ENCODE assay signal across 21 mouse cellular contexts in genomic region chr4:102930679-102931078, GRCm38 (mm10). TPM values are rescaled to one million over a fixed set of nuclear protein-coding genes. Genes with fewer than 3 reads are reported as not detected.
DNase-seq lines count a peak whose midpoint lies in the region; ATAC-seq and TF ChIP-seq lines count a peak whose summit lies in the region.
"Had no signal": no experiment of that assay in that cellular context is flagged by ENCODE, and none has a peak within 500 bp of the region (broad histone marks: within the 10 kb centered on the region; RNA-seq: fewer than 3 reads in every experiment).

No protein-coding gene starts in this region.

- H3K4me1 ChIP-seq in bone marrow macrophage, adult 2 months (ENCODE audit: control insufficient read depth, insufficient read depth, low read length) = peaks cover 5% of the 10 kb centered on the region
- H3K4me1 ChIP-seq in liver, embryonic 12.5 days = no peaks in the 10 kb centered on the region
- H3K4me1 ChIP-seq: midbrain, embryonic 15.5 days; neural tube, embryonic 13.5 days had no signal

- H3K4me3 ChIP-seq in bone marrow macrophage, adult 2 months (ENCODE audit: insufficient read depth, low read length) = peak overlapping the region; percentile 22; the same call in 1 of the 2 replicates
- no peak overlapping the region for H3K4me3 ChIP-seq in liver, embryonic 12.5 days
- H3K4me3 ChIP-seq: left cerebral cortex, adult 2 months; midbrain, embryonic 15.5 days; neural tube, embryonic 13.5 days had no signal

- no peak for ATAC-seq in liver, embryonic 12.5 days
- no peak for ATAC-seq in activated CD4-positive, CD25-positive, alpha-beta regulatory T cell, adult 4 months
- ATAC-seq: intestine, postnatal 0 days; midbrain, embryonic 15.5 days had no signal

- no peaks in the 10 kb centered on the region for H3K27me3 ChIP-seq in liver, embryonic 12.5 days (replicated peaks)
- H3K27me3 ChIP-seq: midbrain, embryonic 15.5 days; neural tube, embryonic 13.5 days had no signal

- TF ChIP-seq POLR2A in bone marrow macrophage, adult 2 months (IDR thresholded peaks at IDR 0.05; ENCODE audit: borderline replicate concordance, low read depth, low read length) = no peak

- intact Hi-C loops in heart, postnatal 25 days (cut with DNase I) = no loop called here

- H3K4me2 ChIP-seq in liver, embryonic 12.5 days = 0 out of 2 replicates have a peak overlapping the region, but pooled peaks have one; percentile 15
- H3K4me2 ChIP-seq: midbrain, embryonic 15.5 days; neural tube, embryonic 13.5 days had no signal

- 37% methylated on average over 7 of the region's 7 CpGs for WGBS in liver, embryonic 12.5 days (ENCODE audit: insufficient replicate concordance)

- peak overlapping the region; percentile 71 for H3K27ac ChIP-seq in bone marrow macrophage, adult 2 months (ENCODE audit: insufficient read depth, low read depth, low read length)
- 0 out of 2 replicates have a peak overlapping the region, but pooled peaks have one; percentile 26 for H3K27ac ChIP-seq in liver, embryonic 12.5 days
- H3K27ac ChIP-seq: left cerebral cortex, adult 2 months; midbrain, embryonic 15.5 days; neural tube, embryonic 13.5 days had no signal

- peak; percentile 80 for DNase-seq in heart, adult 11 months
- no peak for DNase-seq in heart, postnatal 25 days (ENCODE audit: low spot score)
- peak; percentile 29 for DNase-seq in naive thymus-derived CD4-positive, alpha-beta T cell, adult 2 months (ENCODE audit: low read depth)
- DNase-seq in testis, postnatal 14 days (ENCODE audit: low spot score) = no peak
- no peak for DNase-seq in cerebellum, adult 18-20 months
- DNase-seq: adrenal gland, postnatal 14 days; B cell, adult 2 months; cerebellum, adult 11 months; heart, postnatal 36 days; lung, postnatal 14 days; retina, postnatal 1 day had no signal

- H3K9me3 ChIP-seq in liver, embryonic 12.5 days (replicated peaks) = no peaks in the 10 kb centered on the region
- H3K9me3 ChIP-seq: midbrain, embryonic 15.5 days; neural tube, embryonic 13.5 days had no signal

- no peaks in the 10 kb centered on the region for H3K36me3 ChIP-seq in liver, embryonic 12.5 days
- H3K36me3 ChIP-seq: G1E had no signal

- TF ChIP-seq CTCF in bone marrow macrophage, adult 2 months (IDR thresholded peaks at IDR 0.05; ENCODE audit: low read depth, low read length) = no peak

- no peak overlapping the region for H3K9ac ChIP-seq in liver, embryonic 12.5 days
- H3K9ac ChIP-seq: midbrain, embryonic 15.5 days; neural tube, embryonic 13.5 days had no signal

RNA-seq across cellular contexts. Expression of gene Tctex1d1, which starts 47.7 kb away (rescaled TPM):
- total RNA-seq in heart, postnatal 25 days (2021) = not detected
- not detected in 2 replicates for polyA plus RNA-seq in bone marrow macrophage, adult 2 months (2012; ENCODE audit: insufficient read depth, insufficient read length, missing spikeins)
- 0.38 TPM in 1 of 2 replicates, not detected in the other for polyA plus RNA-seq in liver, embryonic 12.5 days (2016; fragmentation: Nextera tagmentation; extraction: Ambion mirVana)
- polyA plus RNA-seq in activated CD4-positive, CD25-positive, alpha-beta regulatory T cell, adult 4 months (2017; shearing (Covaris generic)) = under 1 TPM in 1 of 2 experiments, not detected in 1; 0.89 TPM
- total RNA-seq: adrenal gland, postnatal 14 days; gastrocnemius, adult 8-10 months; heart, postnatal 36 days had no signal
- polyA plus RNA-seq: G1E; large intestine, adult 2 months had no signal

Comparison
In these comparisons a context has a peak if more than half of its experiments do, and no peak if none do; other contexts are left out.
1. DNase-seq: peak in heart, adult 11 months (single experiment) and naive thymus-derived CD4-positive, alpha-beta T cell, adult 2 months (single experiment); none in heart, postnatal 25 days (single experiment), testis, postnatal 14 days (single experiment) and cerebellum, adult 18-20 months (0 of 2).